Comparison of ENCODE assay signal across 17 mouse cellular contexts in the genomic region with DNA sequence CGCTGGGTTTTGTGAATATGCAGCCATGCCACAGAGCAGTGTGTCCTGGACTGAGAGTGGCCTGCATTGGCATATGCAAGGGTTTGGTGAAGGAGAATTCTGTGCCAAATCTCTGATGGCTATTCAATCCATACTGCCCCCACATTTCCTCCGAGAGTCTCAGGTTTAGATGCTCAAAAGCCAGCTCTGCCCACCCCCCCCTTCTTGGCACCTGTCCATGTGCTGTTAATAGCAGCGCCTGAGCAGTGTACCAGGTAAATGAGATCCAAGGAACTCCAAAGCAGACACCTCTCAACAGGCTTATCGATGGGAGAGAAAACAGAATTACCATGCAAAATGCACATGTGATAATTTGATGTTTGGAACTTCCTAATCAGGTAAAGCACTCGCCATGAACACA. TPM values are rescaled to one million over a fixed set of nuclear protein-coding genes. Genes with fewer than 3 reads are reported as not detected.
DNase-seq lines count a peak whose midpoint lies in the region; TF ChIP-seq lines count a peak whose summit lies in the region.
"Had no signal": no experiment of that assay in that cellular context is flagged by ENCODE, and none has a peak within 500 bp of the region (broad histone marks: within the 10 kb centered on the region; RNA-seq: fewer than 3 reads in every experiment).

No protein-coding gene starts in this region.

- peak; percentile 18 to 50 for DNase-seq in cerebellum, postnatal 14 days
- DNase-seq in cerebellum, postnatal 4 days (ENCODE audit: low spot score in 2 of 2), result no peak
- DNase-seq in layer of hippocampus, adult 2 months (ENCODE audit: low spot score in 2 of 2), result no peak
- no peak for DNase-seq in layer of hippocampus, adult 9-10 months (ENCODE audit: low spot score)
- DNase-seq: adrenal gland, adult 2 months; adrenal gland, postnatal 10 days; adrenal gland, postnatal 25 days; cerebellum, adult 11 months; cerebellum, adult 18-20 months; cerebellum, adult 8-10 months; cerebellum, adult 9-11 months; embryo, embryonic 11 days had no signal

- TF ChIP-seq CTCF in layer of hippocampus, adult 2 months (conservative IDR thresholded peaks at IDR 0.05), result no peak

- H3K4me3 ChIP-seq in layer of hippocampus, adult 2 months, result no peak overlapping the region
- H3K4me3 ChIP-seq: embryonic facial prominence, embryonic 13.5 days; embryonic facial prominence, embryonic 15.5 days; erythroblast, embryonic 14.5 days; forebrain, embryonic 10.5 days; forebrain, embryonic 12.5 days had no signal

- H3K27ac ChIP-seq in layer of hippocampus, adult 2 months, result peak overlapping the region; percentile 68
- H3K27ac ChIP-seq: embryonic facial prominence, embryonic 13.5 days; embryonic facial prominence, embryonic 15.5 days; forebrain, embryonic 10.5 days; forebrain, embryonic 12.5 days had no signal

RNA-seq across cellular contexts. Expression of gene Lrrc8c, which starts 29.0 kb away (rescaled TPM):
- total RNA-seq in layer of hippocampus, adult 2 months (2021), result 10 to 100 TPM; 29.8 to 30.7 TPM

Comparison
In these comparisons a context has a peak if more than half of its experiments do, and no peak if none do; other contexts are left out.
1. DNase-seq: peak in cerebellum, postnatal 14 days (2 of 2); none in cerebellum, postnatal 4 days (0 of 2), layer of hippocampus, adult 2 months (0 of 2) and layer of hippocampus, adult 9-10 months (single experiment).